Mouse (Mus musculus) heart, postnatal 0 days (tissue): ENCODE results near the gene Rflna. TPM values are rescaled to one million over a fixed set of nuclear protein-coding genes. Genes with fewer than 3 reads are reported as not detected.

Experiments
- ATAC-seq: fragments of 200-750 bp; cut with Nextera tagmentation; 2 replicates; pipeline ENCODE4 v1.8.0; 2017; ENCODE audit warnings: low read depth, moderate number of reproducible peaks, moderate library complexity; ENCODE audit not compliant: insufficient read depth
- DNase-seq: peaks from one replicate; pipeline ENCODE4 v3.0.0-alpha.2; 2016; ENCODE audit warnings: low spot score
- H3K27ac ChIP-seq: fragments of 300-500 bp; sonication (generic); 2 replicates; pipeline ENCODE4 v1.5.1; 2014; ENCODE audit warnings: low read depth, mild to moderate bottlenecking
- H3K27me3 ChIP-seq: fragments of 300-500 bp; sonication (generic); 2 replicates; pipeline ENCODE4 v1.6.1; 2014; ENCODE audit warnings: low read length, mixed read lengths; ENCODE audit not compliant: control insufficient read depth, insufficient read depth
- H3K36me3 ChIP-seq: fragments of 300-500 bp; sonication (generic); replicated peaks from 2 replicates; pipeline ENCODE4 v1.6.1; 2014; ENCODE audit warnings: low read length, mixed read lengths; ENCODE audit not compliant: control insufficient read depth, insufficient read depth
- H3K4me1 ChIP-seq: fragments of 300-500 bp; sonication (generic); 2 replicates; pipeline ENCODE4 v1.6.1; 2014; ENCODE audit warnings: antibody characterized with exemption; ENCODE audit not compliant: control insufficient read depth, insufficient read depth
- H3K4me2 ChIP-seq: fragments of 300-500 bp; sonication (generic); 2 replicates; pipeline ENCODE4 v1.6.1; 2014; ENCODE audit warnings: low read depth, mild to moderate bottlenecking, low read length, moderate library complexity
- H3K4me3 ChIP-seq: fragments of 300-500 bp; sonication (generic); 2 replicates; pipeline ENCODE4 v1.5.1; 2014; ENCODE audit warnings: low read depth, low read length
- H3K9ac ChIP-seq: fragments of 300-500 bp; sonication (generic); replicated peaks from 2 replicates; pipeline ENCODE4 v1.6.1; 2014; ENCODE audit warnings: low read depth, low read length, mixed read lengths
- H3K9me3 ChIP-seq: fragments of 300-500 bp; sonication (generic); replicated peaks from 2 replicates; pipeline ENCODE4 v1.6.1; 2016; ENCODE audit warnings: low read length; ENCODE audit not compliant: control insufficient read depth
- CTCF ChIP-seq: IDR thresholded peaks from 2 replicates; pipeline ENCODE4 v1.5.1; 2016; ENCODE audit warnings: antibody characterized with exemption, control low read depth, low read depth
- EP300 ChIP-seq: IDR thresholded peaks from 2 replicates; pipeline ENCODE4 v1.6.1; 2016; ENCODE audit warnings: antibody characterized with exemption, low read depth
- WGBS: fragments of 180-500 bp; shearing (Covaris S2); extraction: QIAGEN DNeasy Blood & Tissue Kit; methylation state at CpG from one replicate; pipeline ENCODE4 v1.1.7; 2014; 5-methylcytosine and 5-hydroxymethylcytosine counted together
- polyA plus RNA-seq: library from polyadenylated mRNA; unstranded; fragments of >200 nt; fragmentation: Nextera tagmentation; extraction: Ambion mirVana; gene quantifications from 2 replicates; pipeline ENCODE4 v1.2.1, GENCODE M21; 2015
- total RNA-seq: library from RNA; depleted of rRNA; stranded (reverse); fragments of >200 nt; gene quantifications from 2 replicates; pipeline ENCODE4 v1.2.3, GENCODE M21; 2014; ENCODE audit warnings: low replicate concordance

Gene Rflna
- total and polyA plus RNA-seq, 2 experiments from 2014 or later: 0.85 TPM; not detected in 1

GRCm38 (mm10) chr5:125028911-125029310 lies 25.9 kb downstream of the Rflna start:
- Histone ChIP-seq H3K27me3 (no peaks in the 10 kb centered on the region), H3K9me3 (no peaks in the 10 kb centered on the region), H3K9ac (no peak overlapping the region), H3K4me3 (no peak overlapping the region), H3K4me1 (no peaks in the 10 kb centered on the region), H3K36me3 (peaks cover 100% of the 10 kb centered on the region), H3K27ac (no peak overlapping the region), H3K4me2 (no peak overlapping the region)
- WGBS: 98% methylated on average over 20 of the region's 20 CpGs
- DNase-seq (no peak), ATAC-seq (no peak)
- TF ChIP-seq CTCF (no peak), EP300 (no peak)

GRCm38 (mm10) chr5:125036483-125036882 lies 33.5 kb downstream of the Rflna start:
- H3K4me1 ChIP-seq: peaks cover 6% of the 10 kb centered on the region; the same call in 1 of the 2 replicates

GRCm38 (mm10) chr5:125039377-125040027 lies 36.5 kb downstream of the Rflna start:
- TF ChIP-seq EP300 (no peak), CTCF (no peak)
- 0 out of 2 replicates have a peak, but pooled peaks have one; percentile 13 for ATAC-seq
- no peaks in the 10 kb centered on the region for H3K27me3 ChIP-seq
- no peak overlapping the region for H3K9ac ChIP-seq
- peaks cover 6% of the 10 kb centered on the region; the same call in 1 of the 2 replicates for H3K4me1 ChIP-seq
- no peak overlapping the region for H3K4me2 ChIP-seq
- H3K9me3 ChIP-seq: no peaks in the 10 kb centered on the region
- peaks cover 85% of the 10 kb centered on the region for H3K36me3 ChIP-seq
- no peak for DNase-seq
- H3K27ac ChIP-seq: no peak overlapping the region
- WGBS: 76% methylated on average over 8 of the region's 8 CpGs
- H3K4me3 ChIP-seq: no peak overlapping the region

More at GRCm38 (mm10) chr5:125036483-125036882, 33.5 kb downstream of the Rflna start:
- no peaks in the 10 kb centered on the region for H3K27me3 ChIP-seq
- H3K4me3 ChIP-seq: no peak overlapping the region
- H3K4me2 ChIP-seq: no peak overlapping the region
- no peaks in the 10 kb centered on the region for H3K9me3 ChIP-seq
- TF ChIP-seq CTCF (no peak), EP300 (no peak)
- H3K36me3 ChIP-seq: peaks cover 90% of the 10 kb centered on the region
- H3K27ac ChIP-seq: no peak overlapping the region
- no peak for DNase-seq
- H3K9ac ChIP-seq: no peak overlapping the region
- WGBS: 85% methylated on average over 8 of the region's 8 CpGs
- no peak for ATAC-seq

- Histone ChIP-seq H3K9ac (no peak overlapping the region), H3K36me3 (peaks cover 86% of the 10 kb centered on the region), H3K27me3 (no peaks in the 10 kb centered on the region), H3K9me3 (no peaks in the 10 kb centered on the region), H3K4me2 (no peak overlapping the region), H3K4me1 (peaks cover 6% of the 10 kb centered on the region; the same call in 1 of the 2 replicates), H3K27ac (no peak overlapping the region), H3K4me3 (no peak overlapping the region)
- peak; percentile 80 for TF ChIP-seq EP300
- TF ChIP-seq CTCF: no peak
- ATAC-seq: peak; percentile 65
- WGBS: 36% methylated on average over 5 of the region's 5 CpGs
- peak; percentile 39 for DNase-seq
These were observed 37.1 kb downstream of the Rflna start for GRCm38 (mm10) chr5:125040128-125040584.

GRCm38 (mm10) chr5:125041578-125041977 lies 38.6 kb downstream of the Rflna start:
- Histone ChIP-seq H3K4me1 (peaks cover 6% of the 10 kb centered on the region; the same call in 1 of the 2 replicates), H3K9me3 (no peaks in the 10 kb centered on the region), H3K4me3 (no peak overlapping the region), H3K36me3 (peaks cover 86% of the 10 kb centered on the region), H3K27ac (no peak overlapping the region), H3K27me3 (no peaks in the 10 kb centered on the region), H3K4me2 (no peak overlapping the region), H3K9ac (no peak overlapping the region)
- TF ChIP-seq EP300: no peak
- TF ChIP-seq CTCF: no peak
- WGBS: 86% methylated on average over 9 of the region's 9 CpGs
- ATAC-seq: no peak
- DNase-seq: no peak

GRCm38 (mm10) chr5:125043448-125043847 lies 40.4 kb downstream of the Rflna start:
- no peak for ATAC-seq
- TF ChIP-seq CTCF (no peak), EP300 (no peak)
- peaks cover 86% of the 10 kb centered on the region for H3K36me3 ChIP-seq

More at GRCm38 (mm10) chr5:125043448-125043847, 40.4 kb downstream of the Rflna start:
- WGBS: 88% methylated on average over 6 of the region's 6 CpGs
- DNase-seq: no peak
- peaks cover 6% of the 10 kb centered on the region; the same call in 1 of the 2 replicates for H3K4me1 ChIP-seq
- no peak overlapping the region for H3K27ac ChIP-seq
- no peak overlapping the region for H3K9ac ChIP-seq
- no peaks in the 10 kb centered on the region for H3K27me3 ChIP-seq
- no peak overlapping the region for H3K4me3 ChIP-seq
- no peaks in the 10 kb centered on the region for H3K9me3 ChIP-seq
- H3K4me2 ChIP-seq: no peak overlapping the region
